Mouse (Mus musculus) cerebellum, adult 8-10 months (tissue): Measurements from ENCODE around the gene Slc39a11.

ENCODE experiments used
- DNase-seq: peaks from one replicate; pipeline ENCODE4 v3.0.0; 2022

Slc39a11 gene

DNA sequence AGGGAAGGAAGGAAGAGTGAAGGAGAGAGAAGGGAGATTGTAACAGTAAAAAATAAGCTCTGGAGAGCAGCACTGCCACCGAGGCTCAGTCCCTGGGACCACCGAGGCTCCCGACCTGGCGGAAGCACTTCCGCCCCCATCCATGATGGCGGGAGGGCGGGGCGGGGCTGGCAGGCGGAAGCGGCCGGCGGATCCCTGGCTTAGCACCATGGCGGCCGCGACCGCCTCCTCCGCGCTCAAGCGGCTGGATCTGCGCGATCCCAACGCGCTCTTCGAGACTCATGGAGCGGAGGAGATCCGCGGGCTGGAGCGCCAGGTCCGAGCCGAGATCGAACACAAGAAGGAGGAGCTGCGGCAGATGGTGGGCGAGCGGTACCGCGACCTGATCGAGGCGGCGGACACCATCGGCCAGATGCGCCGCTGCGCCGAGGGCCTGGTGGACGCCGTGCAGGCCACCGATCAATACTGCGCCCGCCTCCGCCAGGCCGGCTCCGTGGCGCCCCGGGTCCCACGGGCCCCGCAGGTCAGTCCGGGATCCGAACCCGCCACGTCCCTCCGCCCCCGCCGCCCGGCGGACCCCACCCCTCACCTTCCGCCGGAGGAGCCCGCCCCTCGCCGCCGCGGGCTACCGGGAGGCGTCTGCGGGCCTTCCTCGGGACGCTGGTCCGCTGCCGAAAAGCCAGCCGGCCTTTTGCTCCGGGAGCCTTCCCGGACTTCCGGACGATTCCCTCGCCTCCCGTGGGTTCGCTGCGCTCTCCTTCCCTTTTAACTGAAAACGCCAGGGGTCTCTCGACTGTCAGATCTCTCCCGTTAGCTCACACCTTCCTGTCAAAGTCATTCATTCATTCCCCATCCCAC, at the start of gene Slc39a11:
TSS of gene Slc39a11 (minus strand) at position 727 of the 858 bp plus-strand sequence.
- peak; percentile 66 for DNase-seq

DNA sequence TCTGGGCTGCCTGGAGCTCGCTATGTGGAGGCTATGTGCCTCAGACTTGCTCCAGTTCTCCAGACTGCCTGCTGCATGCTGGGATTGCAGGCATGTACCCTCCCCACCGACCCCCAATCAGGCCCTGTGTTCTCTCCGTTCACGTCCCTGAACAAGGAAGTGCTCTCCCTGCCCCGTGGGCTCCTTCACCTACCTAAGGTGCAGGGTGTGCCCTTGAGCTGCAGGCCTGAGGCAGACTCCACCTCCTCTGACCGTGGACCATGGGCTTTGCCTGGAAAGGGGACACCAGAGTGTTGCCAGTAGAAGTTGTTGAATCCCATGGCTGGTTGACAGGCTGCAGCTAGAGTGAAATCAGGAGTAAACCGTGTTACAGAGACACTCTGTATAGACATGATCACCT, 49.8 kb upstream of the Slc39a11 start:
- no peak for DNase-seq

DNA sequence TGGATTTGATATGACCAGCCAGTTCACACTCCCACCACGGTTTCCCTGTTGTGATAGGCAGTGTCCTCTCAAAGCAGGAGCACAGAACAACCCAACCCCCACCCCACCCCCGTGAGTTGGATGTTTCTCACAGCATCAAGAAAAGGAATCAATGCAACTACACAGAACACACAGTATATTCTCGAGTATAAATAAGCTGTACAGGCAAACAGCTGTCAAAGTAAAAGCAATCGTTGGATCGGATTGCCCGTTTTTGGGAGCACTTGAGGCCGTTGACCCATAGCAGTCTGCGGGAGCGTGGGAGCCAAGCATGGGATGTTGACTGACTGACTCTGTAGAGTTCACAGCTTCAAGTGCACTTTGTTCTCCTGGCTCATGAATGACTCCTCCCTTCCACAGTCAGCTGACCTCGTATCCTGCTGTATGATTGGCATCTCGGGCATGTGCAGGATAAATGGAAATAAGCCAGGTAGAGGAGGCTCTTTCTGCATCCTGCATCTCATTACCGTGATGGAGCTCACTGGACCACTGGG, 48.2 kb upstream of the Slc39a11 start:
- no peak for DNase-seq

DNA sequence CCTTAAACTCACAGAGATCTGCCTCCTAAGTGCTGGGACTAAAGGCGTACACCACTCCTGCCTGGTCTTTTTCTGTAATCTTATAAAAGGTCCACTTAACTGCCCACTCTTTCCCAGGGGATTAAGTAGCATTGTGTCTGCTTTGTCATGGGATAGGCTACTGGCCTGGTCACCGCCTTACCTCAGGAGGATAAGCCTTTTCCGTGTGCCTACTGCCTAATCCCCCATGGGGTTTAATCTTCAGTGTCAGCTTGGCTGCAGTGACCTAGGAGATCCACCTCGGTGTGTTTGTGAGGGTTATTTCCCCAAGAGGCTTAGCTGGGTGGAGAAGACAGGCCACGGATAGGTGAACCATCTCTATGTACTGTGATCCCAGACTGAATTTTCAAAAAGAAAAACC, 47.7 kb upstream of the Slc39a11 start:
- no peak for DNase-seq

DNA sequence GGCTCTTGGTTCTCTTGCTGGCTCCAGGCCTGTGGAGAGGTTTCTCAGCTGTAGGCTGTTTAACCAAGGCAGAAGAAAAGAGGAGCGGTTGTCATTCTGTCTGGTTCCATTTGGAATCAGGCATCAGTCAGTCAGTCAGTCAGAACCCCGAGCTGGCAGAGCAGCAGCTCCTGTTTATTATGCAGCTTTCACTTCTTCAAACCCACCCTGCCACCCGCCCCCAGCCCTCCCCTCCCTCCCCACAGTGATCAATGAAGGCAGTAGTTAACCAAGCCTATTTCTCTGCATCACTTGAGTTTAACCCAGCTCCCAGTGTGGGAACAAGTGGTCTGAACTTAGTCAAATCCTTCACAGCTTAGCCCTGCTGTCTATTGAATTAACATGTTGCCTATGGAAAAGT, 42.0 kb upstream of the Slc39a11 start:
- DNase-seq: no peak

DNA sequence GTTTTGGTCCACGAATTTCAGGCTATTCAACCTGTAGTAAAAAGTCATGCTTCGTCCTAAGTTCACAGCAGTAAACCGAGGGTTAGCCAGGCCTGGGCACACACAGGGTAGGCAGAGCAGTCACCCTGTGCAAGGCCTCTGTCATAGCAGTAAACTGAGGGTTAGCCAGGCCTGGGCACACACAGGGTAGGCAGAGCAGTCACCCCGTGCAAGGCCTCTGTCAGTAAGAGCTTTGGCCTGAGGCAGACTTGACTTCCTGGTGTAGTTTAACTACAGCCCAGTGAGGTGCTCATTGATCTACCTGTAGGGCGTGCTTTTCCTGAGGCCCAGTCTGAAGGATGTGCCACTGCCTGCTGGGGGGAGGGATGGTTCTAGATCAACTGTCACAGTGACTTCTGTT, 41.4 kb upstream of the Slc39a11 start:
- DNase-seq: no peak

DNA sequence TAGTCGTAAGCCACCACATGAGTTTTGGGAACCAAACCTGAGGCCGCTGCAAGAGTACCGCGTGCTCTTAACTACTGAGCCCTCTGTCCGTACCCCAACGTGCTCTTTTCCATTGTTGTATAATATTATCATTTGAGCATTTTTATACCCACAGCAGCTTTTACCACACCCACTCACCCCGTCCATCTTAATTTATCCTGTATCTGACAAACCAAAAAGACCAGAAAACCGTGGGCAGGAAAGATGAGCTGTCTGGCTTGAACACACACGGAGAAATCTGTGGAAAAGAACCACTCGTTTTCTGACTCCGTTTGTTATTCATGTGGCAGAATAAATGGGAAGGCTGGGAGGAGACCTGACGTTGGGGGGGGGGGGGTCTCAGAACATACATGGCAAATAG, 40.6 kb upstream of the Slc39a11 start:
- no peak for DNase-seq

DNA sequence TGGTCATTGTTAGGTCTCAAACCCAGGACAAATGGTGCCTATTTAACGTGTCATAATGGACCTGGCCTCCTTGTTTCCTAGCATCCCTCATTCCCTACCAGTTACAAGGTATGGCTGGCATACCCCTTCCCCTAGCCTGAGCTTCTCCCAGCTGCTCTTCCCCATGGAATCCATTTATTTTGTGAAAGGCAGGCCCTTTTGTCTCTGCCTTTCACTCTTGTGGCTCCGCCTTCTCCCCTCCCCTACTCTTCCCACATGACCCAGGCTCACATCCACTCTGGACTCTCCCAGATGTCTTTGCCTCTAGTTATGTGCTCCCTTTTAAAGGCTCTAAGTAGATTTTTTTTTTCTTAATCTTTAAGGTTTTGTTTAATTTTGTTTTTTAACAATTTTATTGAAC, 37.2 kb upstream of the Slc39a11 start:
- DNase-seq: no peak

DNA sequence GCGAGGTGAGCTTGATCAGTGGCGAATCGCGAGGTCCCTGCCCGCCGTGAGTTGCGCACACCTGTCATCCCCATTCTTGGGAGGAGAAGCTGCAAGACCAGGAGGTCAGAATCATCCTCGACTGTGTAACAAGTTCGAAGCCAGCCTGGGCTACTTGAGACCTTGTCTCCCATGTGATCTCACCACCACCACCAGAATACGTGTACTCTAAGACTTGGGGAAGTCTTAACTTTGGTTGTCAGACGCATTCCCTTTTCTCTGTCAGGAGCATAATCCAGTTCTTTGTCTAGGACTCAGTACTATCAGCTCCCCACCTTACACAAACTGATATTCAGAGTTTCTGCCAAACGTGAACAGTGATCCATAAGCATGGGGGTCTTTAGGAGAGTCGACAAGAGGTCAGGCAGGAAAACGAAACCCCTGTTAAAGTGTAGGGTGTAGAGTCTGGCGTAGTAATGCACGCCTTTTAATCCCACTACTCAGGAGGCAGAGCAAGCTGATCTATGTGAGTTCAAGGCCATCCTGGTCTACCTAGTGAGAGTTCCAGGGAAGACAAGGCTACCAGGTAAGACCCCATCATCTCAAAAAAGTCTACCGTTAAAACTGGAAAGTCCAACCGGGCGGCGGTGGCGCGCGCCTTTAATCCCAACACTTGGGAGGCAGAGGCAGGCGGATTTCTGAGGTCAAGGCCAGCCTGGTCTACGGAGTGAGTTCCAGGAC, 35.0 kb upstream of the Slc39a11 start:
- no peak for DNase-seq

DNA sequence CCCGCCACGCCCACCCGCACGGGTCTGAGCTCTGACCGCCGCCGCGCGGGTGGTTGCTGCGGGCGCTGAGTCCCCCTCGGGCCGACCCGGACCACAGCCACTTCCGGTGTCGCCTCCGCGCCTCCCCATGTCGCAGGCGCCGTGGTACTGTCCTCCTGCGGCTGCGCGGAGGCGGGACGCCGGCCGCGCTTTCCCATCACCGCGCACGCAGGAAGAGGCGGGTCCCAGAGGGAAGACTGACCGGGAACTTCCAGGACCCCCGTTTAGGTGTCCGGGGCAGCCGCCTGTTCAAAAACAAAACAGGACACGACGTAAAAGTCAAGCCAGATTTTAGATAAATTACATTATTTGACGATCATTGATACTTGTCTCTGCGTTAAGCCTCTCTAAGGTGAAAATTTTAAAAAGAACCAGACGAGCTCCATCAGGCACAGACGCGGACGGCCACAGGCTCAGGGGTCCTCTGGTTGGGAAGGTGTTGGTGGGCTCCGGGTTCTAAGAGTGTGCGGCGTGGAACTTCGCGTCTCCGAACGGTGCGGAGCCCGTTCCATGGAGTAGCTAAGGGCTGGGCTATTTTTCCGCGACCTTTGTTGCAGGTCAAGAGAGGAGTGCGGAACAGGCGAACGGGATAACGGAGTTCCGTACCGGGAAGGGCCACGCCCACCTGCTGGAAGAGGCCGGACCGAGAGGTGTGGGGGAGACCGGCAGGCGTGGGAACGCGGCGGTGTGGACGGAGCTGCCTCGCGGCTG, 34.3 kb upstream of the Slc39a11 start, which contains the start of the genes Fam104a and D11Wsu47e:
TSS of gene Fam104a (minus strand) at position 199 of the 750 bp plus-strand sequence.
TSS of gene D11Wsu47e (plus strand) at position 456 of the 750 bp plus-strand sequence.
- DNase-seq: peak; percentile 97

DNA sequence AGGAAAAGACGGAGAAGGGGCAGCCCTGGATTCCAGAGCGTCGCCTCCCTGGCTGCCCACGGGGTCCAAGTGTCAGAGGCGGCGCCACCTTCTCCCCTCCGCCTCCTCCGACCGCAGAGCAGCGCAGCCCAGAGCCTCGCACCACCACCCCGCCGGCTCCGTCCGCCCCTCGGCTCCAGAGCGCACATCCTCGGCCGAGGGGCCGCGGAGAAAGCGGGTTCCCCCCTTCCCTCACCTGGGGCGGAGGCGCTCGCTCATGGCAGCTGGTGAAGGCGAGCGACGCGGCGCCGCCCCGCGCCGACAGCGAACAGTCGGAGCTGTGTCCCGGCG, 33.7 kb upstream of the Slc39a11 start:
- no peak for DNase-seq

DNA sequence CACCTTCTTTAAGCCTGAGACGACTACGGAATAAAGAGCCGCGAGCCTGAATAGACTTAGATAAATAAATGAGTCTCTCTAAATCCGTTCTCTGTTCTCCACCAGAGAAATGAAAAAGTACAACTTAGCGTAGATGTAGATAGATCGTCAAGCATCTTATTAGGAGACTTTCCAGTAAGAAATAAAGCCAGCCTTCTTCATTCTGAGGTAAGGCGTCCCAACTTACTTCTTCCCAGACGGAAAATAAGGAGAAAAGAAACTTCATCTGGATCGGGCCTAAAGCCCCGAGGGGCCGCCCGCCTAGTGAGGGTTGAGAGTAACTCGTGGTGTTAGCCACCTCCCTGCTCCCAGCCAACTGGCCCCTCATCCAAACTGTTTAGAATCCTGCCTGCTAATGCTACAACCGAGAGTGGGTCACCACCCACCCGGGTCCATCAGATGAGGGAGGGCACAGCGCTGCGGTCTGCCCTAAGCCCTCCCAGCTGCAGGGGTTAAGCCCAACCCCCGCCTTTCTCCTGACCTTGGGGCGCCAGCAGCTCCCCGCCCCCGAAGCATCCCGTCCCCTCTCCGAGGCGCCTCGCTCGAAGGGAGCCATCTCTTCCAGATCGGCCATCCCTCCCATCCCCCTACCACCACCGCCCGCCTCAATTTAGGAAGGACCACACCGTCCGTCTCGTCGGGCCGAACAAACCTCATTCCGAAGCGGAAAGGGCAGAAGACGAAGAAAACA, 33.2 kb upstream of the Slc39a11 start:
- DNase-seq: no peak

DNA sequence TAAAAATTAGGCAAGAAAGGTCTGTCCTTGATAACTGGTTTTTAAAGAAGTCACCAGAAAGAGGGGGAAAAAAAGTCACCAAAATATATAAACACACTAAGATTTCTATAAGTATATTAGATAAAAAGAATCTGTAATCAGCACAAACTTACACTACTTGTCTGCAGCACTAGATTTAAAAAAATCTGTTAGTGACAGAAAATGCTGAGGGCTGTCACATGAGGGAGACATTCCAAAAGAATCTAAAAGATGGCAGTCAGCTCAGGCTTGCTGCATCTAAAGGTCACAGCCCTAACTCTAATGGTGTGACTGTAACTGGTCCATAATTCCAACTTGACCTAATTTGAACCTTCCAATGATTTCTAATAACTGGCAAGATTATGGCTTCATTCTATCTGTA, 32.1 kb upstream of the Slc39a11 start:
- DNase-seq: no peak

DNA sequence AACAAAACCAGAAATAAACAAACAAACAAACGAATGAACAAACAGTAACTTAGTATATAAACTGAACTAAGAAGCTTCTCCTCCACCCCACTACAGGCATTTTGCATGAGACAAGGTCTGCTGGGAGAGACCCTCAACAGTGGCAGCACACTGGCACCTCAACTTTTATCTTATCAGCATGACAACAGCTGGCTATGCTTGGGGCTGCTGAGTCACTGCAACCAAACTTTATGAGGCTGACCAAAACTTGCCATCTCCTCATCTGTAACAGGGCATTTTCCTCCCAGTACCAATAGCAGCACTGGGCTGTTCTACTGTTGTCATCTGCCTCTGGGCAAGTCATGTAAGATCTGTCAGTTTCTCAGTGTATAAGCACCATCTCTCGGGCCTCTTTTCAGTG, 31.1 kb upstream of the Slc39a11 start:
- no peak for DNase-seq

DNA sequence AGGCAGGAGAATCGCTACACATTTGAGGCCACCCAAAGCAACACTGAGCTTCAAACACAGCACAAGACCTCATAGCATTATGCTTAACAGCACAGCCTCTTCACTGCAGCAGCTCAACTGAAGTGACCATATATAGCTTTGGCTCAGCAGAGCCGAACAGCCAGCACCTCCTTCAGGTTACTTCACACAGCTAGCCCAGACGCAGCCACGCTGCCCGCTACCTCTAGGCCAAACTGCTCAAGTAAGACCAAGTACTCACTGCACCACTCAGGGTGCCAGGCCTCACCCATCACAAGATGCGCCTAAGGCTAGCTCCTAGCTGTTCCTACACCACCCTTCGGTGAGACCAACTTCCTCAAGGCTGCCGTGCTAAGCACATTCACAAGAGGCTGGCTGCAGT, 28.5 kb upstream of the Slc39a11 start:
- no peak for DNase-seq

DNA sequence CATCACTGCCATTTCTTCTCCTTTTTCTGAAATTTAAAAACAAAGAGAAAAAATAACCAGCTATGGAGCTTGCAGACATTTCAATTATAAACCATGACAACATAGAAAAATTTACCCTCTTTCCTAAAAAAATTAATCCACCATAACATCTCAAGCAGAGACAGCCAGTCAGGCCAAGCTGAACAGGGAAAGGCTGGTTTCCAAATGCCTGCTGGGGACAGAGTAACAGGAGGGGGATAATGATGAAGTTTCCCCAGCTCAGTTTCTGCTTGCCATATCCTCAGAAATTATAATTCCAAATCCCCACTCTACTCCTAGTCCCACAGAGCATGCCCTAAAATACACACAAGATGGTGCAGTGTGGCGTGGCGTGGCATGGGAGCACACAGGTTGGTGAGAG, 27.5 kb upstream of the Slc39a11 start:
- no peak for DNase-seq

DNA sequence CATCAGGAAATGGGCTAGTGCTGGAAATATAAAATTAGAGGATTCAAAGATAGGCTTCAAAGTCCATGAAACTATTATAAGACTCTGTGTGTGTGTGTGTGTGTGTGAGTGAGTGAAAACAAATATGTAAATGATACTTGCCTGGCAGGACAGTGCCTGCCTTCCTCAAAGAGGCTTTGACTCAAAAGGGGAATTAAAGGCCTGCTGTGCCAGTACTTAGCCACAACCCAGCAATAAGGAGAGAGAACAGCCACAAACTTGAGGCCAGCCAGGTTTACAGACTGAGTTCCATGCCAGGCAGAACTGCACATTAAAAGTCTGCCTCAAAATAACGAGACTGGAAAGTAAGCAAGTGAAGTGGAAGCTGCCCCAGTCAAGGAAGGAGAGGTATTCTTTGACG, 27.0 kb upstream of the Slc39a11 start:
- DNase-seq: no peak

DNA sequence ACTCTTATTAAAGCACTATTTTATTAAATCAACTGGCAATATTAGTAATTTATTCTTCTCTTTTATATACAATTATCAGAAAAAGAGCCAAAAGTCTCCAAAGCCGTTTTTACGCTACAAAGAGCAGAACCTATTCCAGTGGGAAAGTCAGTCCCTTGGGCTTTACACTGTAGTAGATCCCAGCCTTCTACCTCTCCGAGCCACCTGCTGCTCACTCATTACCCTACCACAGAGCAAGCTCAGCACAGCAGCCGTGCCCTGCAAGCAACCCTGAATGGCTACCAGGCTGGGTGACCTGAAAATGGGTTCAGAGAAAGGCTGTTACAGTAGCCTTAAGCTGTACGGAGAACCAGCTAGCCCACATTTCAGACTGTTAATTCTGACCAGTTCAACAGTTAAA, 24.7 kb upstream of the Slc39a11 start:
- DNase-seq: no peak

DNA sequence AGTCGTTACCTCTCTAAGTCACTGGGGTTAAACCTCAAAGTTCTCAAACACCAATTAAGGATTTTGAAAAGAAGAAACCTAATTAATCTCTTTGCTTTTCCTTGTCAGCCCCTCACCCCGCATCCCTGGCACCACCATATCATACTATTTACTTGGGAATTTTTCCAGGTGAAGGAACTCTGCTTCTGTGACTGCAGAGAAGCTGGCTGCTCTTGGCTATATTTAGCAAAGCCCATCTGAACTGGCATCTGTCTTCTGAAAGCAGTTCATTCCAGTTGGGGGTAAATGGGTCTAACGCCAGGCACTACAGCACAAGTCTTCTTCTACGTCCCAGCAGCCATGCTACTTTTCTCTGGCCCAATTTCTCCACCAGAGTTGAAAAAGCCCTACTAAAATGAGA, 23.7 kb upstream of the Slc39a11 start:
- no peak for DNase-seq

DNA sequence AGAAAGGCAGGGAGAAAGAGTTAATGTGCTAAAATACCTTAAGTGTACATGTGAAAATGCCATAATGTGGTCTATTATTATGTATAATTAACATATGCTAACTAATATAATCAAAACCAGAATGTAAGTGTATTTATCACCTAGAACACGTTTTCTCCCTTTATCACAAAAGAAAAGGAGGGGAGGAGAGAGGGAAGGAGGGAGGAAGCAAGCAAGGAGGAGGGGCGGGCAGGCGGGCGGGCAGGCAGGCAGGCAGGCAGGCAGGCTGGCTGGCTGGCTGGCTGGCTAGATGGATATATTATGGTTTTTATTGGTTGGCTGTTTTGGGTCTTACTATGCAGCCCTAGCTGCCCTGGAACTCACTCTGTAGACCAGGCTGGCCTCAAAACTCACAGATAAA, 19.8 kb upstream of the Slc39a11 start:
- DNase-seq: no peak

DNA sequence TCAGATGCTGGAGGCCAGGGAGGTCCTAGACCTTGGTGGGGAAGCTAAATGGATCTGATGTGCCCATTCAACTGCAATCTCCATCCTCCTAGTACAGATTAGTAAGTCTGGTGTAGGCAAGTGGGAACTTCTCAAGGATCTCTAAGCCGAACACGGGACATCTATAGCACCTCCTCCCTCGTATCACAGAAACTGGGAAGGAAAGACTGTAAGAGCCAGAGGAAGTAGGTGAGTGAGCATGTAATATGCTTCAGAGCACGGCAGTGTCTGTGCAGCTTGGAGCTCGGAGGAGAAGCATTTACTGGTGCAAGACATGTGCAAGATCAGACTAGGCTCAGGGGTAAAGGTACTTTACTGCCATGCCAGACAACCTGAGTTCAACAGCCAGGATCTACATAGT, 19.0 kb upstream of the Slc39a11 start:
- DNase-seq: no peak

DNA sequence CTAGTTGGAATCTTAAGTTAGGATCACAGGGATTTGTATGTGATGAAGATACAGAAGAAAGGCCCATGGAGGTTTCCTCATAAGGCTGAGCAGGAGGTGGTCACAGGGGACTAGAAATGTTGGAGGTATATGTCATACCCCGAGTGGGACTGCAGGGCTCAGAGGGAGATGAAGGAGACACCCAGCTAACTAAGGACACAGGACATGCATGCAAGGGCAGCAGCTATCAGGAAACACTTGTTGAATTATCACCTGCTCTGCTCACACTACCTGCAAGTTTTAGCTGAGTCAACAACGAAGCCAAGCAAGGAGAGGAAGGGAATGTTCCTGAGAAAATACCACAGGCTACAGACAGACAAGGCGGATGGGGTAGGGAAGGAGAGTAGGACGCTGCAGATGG, 17.8 kb upstream of the Slc39a11 start:
- DNase-seq: no peak

DNA sequence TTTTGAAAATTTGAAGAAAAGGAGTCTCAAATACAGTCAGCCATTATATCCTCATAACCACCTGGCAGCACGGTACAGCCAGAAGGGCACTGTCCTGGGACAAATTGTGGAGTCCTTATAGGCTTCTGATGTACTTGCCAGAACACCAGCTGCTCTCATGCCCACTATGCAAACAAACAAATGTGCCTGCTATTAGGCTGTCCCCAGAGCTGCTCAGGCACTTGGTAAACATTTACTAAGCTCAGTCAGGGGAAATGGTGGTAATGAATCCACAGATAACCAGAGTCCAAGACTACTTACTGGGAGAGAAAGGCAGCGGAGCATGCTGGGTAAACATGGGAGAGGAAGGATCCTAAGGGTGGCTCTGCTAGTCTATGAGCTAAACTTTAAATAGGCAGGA, 17.2 kb upstream of the Slc39a11 start:
- no peak for DNase-seq
